Mouse (Mus musculus) midbrain, embryonic 12.5 days (tissue): ENCODE measurements around the gene Vps16. TPM values are rescaled to one million over a fixed set of nuclear protein-coding genes. Genes with fewer than 3 reads are reported as not detected.
A peak's percentile ranks its signal among the peaks of the same experiment; 100 is the strongest.

Experiments
- ATAC-seq: fragments of 200-750 bp; cut with Nextera tagmentation; 2 replicates; pipeline ENCODE4 v1.8.0; 2017; ENCODE audit warnings: low read depth, moderate TSS enrichment, moderate library complexity; ENCODE audit not compliant: low FRiP score
- H3K27ac ChIP-seq: fragments of 300-500 bp; sonication (generic); replicated peaks from 2 replicates; pipeline ENCODE4 v1.5.1; 2016; ENCODE audit warnings: mild to moderate bottlenecking
- H3K27me3 ChIP-seq: fragments of 300-500 bp; sonication (generic); 2 replicates; pipeline ENCODE4 v1.6.1; 2016; ENCODE audit warnings: mild to moderate bottlenecking
- H3K36me3 ChIP-seq: fragments of 300-500 bp; sonication (generic); 2 replicates; pipeline ENCODE4 v1.6.1; 2016
- H3K4me1 ChIP-seq: fragments of 300-500 bp; sonication (generic); 2 replicates; pipeline ENCODE4 v1.6.1; 2016
- H3K4me2 ChIP-seq: fragments of 300-500 bp; sonication (generic); replicated peaks from 2 replicates; pipeline ENCODE4 v1.6.1; 2016; ENCODE audit warnings: mild to moderate bottlenecking, moderate library complexity
- H3K4me3 ChIP-seq: fragments of 300-500 bp; sonication (generic); 2 replicates; pipeline ENCODE4 v1.5.1; 2016; ENCODE audit warnings: mild to moderate bottlenecking
- H3K9ac ChIP-seq: fragments of 300-500 bp; sonication (generic); replicated peaks from 2 replicates; pipeline ENCODE4 v1.6.1; 2016; ENCODE audit warnings: mild to moderate bottlenecking, moderate library complexity
- H3K9me3 ChIP-seq: fragments of 300-500 bp; sonication (generic); 2 replicates; pipeline ENCODE4 v1.6.1; 2016; ENCODE audit warnings: mild to moderate bottlenecking
- WGBS: fragments of 180-500 bp; shearing (Covaris S2); methylation state at CpG from one replicate; pipeline ENCODE4 v1.1.7; 2016; 5-methylcytosine and 5-hydroxymethylcytosine counted together
- polyA plus RNA-seq: library from polyadenylated mRNA; unstranded; fragments of >200 nt; fragmentation: Nextera tagmentation; extraction: Ambion mirVana; gene quantifications from 2 replicates; pipeline ENCODE4 v1.2.1, GENCODE M21; 2016

Gene Vps16
- 113 and 115 TPM in 2 replicates for polyA plus RNA-seq

DNA sequence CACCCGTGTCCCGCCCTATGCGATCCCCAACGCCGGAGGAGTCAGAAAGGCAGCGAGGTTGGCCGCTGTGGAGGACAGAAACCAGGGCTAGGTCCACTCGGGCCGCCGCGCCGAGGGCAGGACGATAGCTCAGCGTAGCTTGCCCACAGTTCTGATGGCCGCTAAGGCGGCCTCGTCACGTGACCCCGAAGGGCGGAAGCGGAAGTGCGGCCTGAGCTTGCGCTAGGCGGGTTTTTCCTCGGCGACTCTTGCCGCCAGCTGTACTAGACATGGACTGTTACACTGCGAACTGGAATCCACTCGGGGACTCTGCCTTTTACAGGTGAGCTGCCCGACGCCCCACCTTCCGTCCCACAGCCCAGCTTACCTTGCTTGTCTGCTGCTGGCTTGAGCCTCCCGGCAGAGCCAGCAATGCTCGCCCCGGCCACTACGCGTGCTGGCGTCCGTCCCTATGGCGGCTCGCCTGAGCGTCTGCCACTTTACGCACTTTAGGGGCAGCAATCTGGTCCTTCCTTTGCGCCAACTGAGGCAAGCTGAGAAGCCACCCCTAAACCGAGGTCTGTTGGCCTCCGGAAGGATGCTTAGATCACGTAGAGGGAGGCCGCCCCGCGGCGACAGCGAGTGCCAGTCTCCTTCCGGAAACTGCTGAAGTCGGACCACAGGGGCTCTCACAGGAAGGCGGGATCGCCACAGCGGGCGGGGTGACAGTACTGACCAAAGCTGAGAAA, at the start of gene Vps16, which contains the start of gene Pced1a:
Gene Vps16 (plus strand): TSS at position 214 of the 728 bp plus-strand sequence.
Gene Pced1a (minus strand): TSS at position 576 of the 728 bp plus-strand sequence.
- ATAC-seq = peak; percentile 95
- H3K9ac ChIP-seq = peak within 1 kb of the TSS; percentile 81
- H3K27ac ChIP-seq = peak within 1 kb of the TSS; percentile 91
- peak within 1 kb of the TSS; percentile 84 for H3K4me3 ChIP-seq
- peaks cover 17% of the 10 kb centered on the region for H3K4me1 ChIP-seq
- no peaks in the 10 kb centered on the region for H3K9me3 ChIP-seq
- H3K4me2 ChIP-seq = peak within 1 kb of the TSS; percentile 84
- no peaks in the 10 kb centered on the region for H3K36me3 ChIP-seq
- under 1% methylated on average over 58 of the region's 58 CpGs for WGBS
- peaks cover 6% of the 10 kb centered on the region; the same call in 1 of the 2 replicates for H3K27me3 ChIP-seq

DNA sequence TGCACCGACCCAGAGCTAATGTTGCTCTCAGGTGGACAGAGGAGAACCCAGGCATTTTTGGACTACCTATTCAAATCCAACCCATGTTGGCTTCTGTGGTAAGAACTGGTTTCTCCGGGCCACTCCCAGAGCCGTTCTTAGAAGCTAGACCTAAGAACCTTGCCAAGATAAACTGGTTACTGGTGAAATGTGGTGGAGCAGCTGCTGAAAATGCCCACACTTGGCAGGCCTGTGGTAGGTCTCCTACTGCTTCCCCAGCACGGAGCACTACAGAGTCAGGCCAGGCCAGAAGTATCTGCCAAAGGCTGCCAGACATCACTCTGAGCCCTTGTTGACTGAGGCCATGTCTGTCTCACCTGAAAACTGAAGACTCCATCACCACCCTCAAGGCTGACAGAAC, 49.2 kb upstream of the Vps16 start:
- WGBS = 85% methylated on average over 4 of the region's 4 CpGs
- H3K9me3 ChIP-seq = no peaks in the 10 kb centered on the region
- no peak overlapping the region for H3K27ac ChIP-seq
- no peak for ATAC-seq
- H3K9ac ChIP-seq = no peak overlapping the region
- no peaks in the 10 kb centered on the region for H3K27me3 ChIP-seq
- no peak overlapping the region for H3K4me2 ChIP-seq
- H3K4me3 ChIP-seq = no peak overlapping the region
- H3K4me1 ChIP-seq = peaks cover 3% of the 10 kb centered on the region; the same call in 1 of the 2 replicates
- no peaks in the 10 kb centered on the region for H3K36me3 ChIP-seq

DNA sequence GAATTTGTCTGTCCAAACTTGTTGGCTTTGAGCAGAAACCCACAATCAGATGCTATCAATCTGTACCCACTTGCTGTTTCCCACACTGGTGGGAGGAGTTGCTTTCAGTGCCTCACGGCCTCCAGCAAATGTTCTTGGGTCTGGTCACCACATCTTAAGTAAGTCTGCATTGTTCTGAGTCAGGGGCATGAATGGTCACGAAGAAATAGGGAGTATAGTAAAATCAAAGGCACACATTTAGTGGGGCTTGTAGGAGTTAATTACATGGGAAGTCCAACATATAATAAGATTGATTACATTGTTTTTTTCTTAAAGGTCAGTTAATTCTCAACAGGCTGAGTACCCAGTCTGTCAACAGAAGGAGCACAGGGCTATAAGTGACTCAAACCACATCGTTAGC, 40.9 kb upstream of the Vps16 start:
- Histone ChIP-seq H3K4me3 (no peak overlapping the region), H3K36me3 (no peaks in the 10 kb centered on the region), H3K9ac (no peak overlapping the region), H3K4me2 (no peak overlapping the region), H3K9me3 (no peaks in the 10 kb centered on the region), H3K27ac (no peak overlapping the region), H3K4me1 (no peaks in the 10 kb centered on the region), H3K27me3 (no peaks in the 10 kb centered on the region)
- WGBS = 52% methylated on average over 3 of the region's 3 CpGs
- no peak for ATAC-seq

DNA sequence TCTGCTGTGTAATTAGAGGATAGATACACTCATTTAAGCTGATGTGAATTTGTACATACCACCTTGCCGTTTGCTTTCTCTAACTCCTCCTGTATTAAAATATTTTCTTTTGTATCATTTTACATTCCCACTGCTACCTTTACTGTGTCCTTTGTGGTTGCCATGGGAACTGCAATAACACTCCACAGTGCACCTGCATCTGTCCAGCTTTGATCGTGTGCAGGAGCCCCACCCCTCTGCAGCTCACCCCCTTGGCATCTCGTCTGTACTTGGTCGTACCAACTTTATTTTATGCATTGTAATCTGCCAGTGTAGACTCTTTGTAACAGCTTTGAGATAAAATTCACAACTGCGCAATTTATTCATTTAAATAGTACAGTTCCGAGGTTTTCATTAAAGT, 40.2 kb upstream of the Vps16 start:
- Histone ChIP-seq H3K27me3 (no peaks in the 10 kb centered on the region), H3K4me1 (no peaks in the 10 kb centered on the region), H3K9ac (no peak overlapping the region), H3K27ac (no peak overlapping the region), H3K36me3 (no peaks in the 10 kb centered on the region), H3K4me3 (no peak overlapping the region), H3K4me2 (no peak overlapping the region), H3K9me3 (no peaks in the 10 kb centered on the region)
- no peak for ATAC-seq
- 81% methylated on average over 6 of the region's 6 CpGs for WGBS

DNA sequence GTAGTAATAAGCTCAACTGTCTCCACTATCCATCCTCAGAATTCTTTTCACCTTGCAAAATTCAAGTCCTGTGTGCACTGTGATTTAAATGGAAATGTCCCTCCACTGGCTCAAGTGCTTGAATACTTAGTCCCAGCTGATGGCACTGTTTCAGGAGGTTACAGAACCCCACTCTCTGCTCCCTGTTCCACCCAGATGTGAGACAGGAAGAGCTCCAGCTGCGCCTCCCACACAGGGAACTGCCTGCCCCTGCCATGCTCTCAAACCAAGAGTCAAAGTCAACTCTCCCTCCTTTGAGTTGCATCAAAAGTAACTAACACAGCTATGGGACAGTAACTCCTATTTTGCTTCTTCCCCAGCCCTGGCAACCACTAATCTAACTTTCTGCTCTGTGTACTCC, 37.9 kb upstream of the Vps16 start:
- Histone ChIP-seq H3K27ac (no peak overlapping the region), H3K36me3 (no peaks in the 10 kb centered on the region), H3K4me2 (no peak overlapping the region), H3K9ac (no peak overlapping the region), H3K4me1 (no peaks in the 10 kb centered on the region), H3K4me3 (no peak overlapping the region), H3K27me3 (no peaks in the 10 kb centered on the region), H3K9me3 (no peaks in the 10 kb centered on the region)
- ATAC-seq = no peak
- 89% methylated on average over 1 of the region's 1 CpGs for WGBS

DNA sequence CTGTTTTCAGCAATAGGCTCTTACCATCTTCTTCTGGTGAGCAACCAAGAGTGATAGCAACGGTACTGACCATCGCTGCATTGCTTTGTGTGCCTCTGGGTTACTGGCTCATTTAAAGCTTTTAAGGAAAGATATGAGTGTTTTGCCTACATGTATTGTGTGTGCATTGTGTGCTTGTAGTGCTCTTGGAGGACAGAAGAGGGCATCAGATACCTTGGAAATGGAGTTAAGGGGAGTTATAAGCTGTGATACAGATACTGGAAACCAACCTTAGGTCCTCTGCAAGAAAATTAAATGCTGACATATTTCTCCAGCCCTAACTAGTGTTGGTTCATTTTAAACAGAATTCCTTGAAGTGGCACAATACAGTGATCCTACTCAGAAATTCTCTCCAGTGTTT, 35.3 kb upstream of the Vps16 start:
- no peaks in the 10 kb centered on the region for H3K9me3 ChIP-seq
- H3K9ac ChIP-seq = no peak overlapping the region
- peaks cover 7% of the 10 kb centered on the region; the same call in 1 of the 2 replicates for H3K36me3 ChIP-seq
- no peaks in the 10 kb centered on the region for H3K27me3 ChIP-seq
- no peaks in the 10 kb centered on the region for H3K4me1 ChIP-seq
- H3K4me3 ChIP-seq = no peak overlapping the region
- H3K4me2 ChIP-seq = no peak overlapping the region
- no peak for ATAC-seq
- 84% methylated on average over 2 of the region's 2 CpGs for WGBS
- H3K27ac ChIP-seq = no peak overlapping the region

DNA sequence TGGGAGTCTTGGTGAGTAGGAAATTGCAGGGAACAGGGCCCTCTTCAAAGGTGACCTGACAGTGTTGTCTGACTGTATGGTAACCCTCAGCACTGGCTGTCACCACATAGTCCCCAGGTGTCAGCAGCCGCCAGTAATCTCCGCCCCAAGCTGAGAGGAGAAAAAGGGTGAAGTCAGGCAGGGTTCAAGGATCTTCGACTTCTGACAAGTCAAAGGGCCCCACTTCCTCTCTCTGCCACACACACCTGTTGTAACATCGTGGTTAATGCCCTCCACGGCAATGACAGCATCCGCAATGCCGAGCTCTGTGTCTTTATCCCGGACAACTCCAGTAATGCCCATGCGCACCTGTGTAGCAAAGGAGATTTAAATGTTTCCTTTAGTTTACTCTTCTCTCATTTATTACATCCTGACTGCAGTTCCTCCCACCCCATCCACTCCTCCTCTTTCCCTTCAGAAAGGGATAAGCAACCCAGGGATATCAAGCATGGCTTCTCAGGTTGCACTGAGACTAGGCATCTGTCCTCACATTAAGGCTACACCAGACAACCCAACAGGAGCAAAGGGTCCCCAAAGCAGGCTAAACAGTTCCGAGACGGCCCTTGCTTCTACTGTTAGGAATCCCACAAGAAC, 33.0 kb upstream of the Vps16 start:
- H3K9ac ChIP-seq = no peak overlapping the region
- peaks cover 8% of the 10 kb centered on the region; the same call in 1 of the 2 replicates for H3K36me3 ChIP-seq
- no peak overlapping the region for H3K27ac ChIP-seq
- H3K9me3 ChIP-seq = no peaks in the 10 kb centered on the region
- 84% methylated on average over 11 of the region's 11 CpGs for WGBS
- no peak for ATAC-seq
- H3K27me3 ChIP-seq = peaks cover 2% of the 10 kb centered on the region; the same call in 1 of the 2 replicates
- no peak overlapping the region for H3K4me3 ChIP-seq
- no peaks in the 10 kb centered on the region for H3K4me1 ChIP-seq
- H3K4me2 ChIP-seq = no peak overlapping the region

DNA sequence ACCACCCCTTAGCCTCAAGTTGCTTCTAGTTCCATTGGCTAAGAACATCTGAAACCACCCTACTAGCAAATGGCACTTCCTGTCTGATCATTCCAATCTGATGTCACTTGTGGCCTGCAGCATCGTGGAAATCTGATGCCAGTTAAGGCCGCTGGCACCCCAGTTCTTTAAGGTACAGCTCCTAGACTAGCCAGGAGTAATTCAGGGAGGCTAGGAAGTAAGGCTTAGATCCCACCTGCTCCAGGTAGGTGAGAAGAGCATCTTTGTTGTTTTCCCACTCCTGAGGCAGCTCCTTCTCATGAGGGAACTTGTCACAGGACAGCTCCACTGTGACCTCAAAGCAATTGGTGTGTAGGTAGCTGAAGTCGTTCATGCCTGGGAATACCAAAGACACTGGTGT, 31.3 kb upstream of the Vps16 start:
- peaks cover 12% of the 10 kb centered on the region for H3K27me3 ChIP-seq
- no peak overlapping the region for H3K4me3 ChIP-seq
- peaks cover 13% of the 10 kb centered on the region for H3K4me1 ChIP-seq
- H3K27ac ChIP-seq = no peak overlapping the region
- no peak overlapping the region for H3K4me2 ChIP-seq
- H3K9me3 ChIP-seq = no peaks in the 10 kb centered on the region
- ATAC-seq = no peak
- WGBS = 89% methylated on average over 3 of the region's 3 CpGs
- H3K9ac ChIP-seq = no peak overlapping the region
- H3K36me3 ChIP-seq = peaks cover 8% of the 10 kb centered on the region; the same call in 1 of the 2 replicates

DNA sequence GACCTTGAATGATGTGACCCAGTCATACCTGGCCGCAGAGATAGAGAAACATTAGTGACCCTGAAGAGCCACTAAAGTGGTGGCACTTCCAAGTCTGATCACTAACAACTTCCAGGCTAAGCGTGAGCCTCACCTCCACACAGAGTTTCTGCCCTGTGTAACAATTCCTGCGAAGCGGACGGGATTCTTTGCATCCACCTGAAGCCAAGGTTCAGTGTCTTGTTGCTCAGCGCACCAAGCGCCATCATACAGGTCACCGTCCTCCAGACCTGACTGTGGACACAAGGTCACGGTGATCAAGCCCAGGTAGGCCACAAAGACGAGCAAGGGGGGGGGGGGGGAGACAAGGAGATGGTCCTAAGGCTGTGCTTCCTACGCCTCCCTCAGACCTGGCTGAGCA, 28.4 kb upstream of the Vps16 start:
- Histone ChIP-seq H3K27me3 (peaks cover 28% of the 10 kb centered on the region), H3K4me3 (no peak overlapping the region), H3K4me2 (no peak overlapping the region), H3K9ac (no peak overlapping the region), H3K4me1 (peaks cover 17% of the 10 kb centered on the region), H3K36me3 (peaks cover 8% of the 10 kb centered on the region; the same call in 1 of the 2 replicates), H3K9me3 (no peaks in the 10 kb centered on the region), H3K27ac (no peak overlapping the region)
- WGBS = 93% methylated on average over 11 of the region's 11 CpGs
- no peak for ATAC-seq

DNA sequence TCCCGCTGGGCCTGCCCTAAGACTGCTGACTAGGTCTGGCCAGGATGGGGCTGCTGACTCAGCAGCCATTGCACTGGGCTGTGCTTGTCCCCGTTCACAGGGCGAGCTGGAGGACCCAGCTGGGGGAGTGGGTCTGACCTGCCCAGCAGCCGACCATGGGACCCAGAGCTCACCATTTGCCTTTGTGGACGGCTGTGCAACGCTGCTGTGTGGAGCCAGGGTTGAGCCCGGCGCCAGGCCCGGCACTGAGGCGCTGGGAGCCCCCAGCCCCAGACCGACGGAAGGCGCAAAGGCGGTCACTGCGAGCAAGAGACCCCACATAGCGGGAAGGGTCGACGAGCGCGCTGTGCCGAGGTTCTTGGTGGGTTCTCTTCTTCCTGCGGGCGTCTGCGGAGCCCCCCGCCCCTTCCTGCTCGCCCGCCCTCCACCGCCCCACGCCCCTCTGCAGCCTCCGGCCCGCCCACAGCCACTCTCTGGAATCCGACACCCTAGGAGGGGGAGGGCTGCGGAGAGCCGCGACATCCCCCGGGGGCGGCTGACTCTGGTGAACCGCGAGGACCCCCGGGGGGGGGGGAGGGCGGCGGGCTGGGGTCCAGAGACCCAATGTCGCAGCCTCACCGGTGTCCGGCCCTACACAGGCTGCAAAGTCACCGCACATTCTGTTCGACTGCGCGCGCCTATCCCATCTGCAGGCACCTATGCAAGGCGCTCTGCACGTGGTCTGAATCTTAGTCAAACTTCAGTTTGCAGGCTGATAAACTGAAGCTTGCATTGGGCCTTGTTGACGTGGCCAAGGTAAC, 26.8 kb upstream of the Vps16 start, which contains the start of gene Cpxm1:
Gene Cpxm1 (minus strand): TSS at position 389 of the 800 bp plus-strand sequence.
- Histone ChIP-seq H3K36me3 (peaks cover 8% of the 10 kb centered on the region; the same call in 1 of the 2 replicates), H3K4me3 (peak within 1 kb of the TSS; percentile 59), H3K9ac (peak within 1 kb of the TSS; percentile 73), H3K9me3 (no peaks in the 10 kb centered on the region), H3K27ac (no peak within 1 kb of the TSS), H3K4me2 (peak within 1 kb of the TSS; percentile 99), H3K4me1 (peaks cover 23% of the 10 kb centered on the region), H3K27me3 (peaks cover 28% of the 10 kb centered on the region)
- WGBS = under 1% methylated on average over 42 of the region's 53 CpGs
- peak; percentile 86 for ATAC-seq

DNA sequence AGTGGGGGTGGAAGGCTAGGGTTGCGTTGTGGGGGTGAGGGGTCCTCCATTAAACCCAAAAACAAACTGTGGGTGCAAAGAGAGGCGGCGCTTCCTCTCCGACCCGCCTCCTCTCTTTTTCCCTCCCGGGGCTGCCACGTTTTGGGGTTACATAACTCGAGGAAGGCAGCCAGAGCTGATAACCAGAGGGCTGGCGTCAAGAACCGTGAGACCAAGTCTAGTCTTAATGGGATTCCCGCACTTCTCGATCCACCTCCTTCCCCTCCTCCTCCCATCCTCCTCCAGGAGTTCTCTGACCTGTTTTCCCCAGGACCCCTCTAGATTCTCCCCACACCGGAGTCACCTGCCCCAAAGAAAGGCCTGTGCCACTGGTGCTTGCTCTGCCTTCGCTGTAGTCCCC, 26.0 kb upstream of the Vps16 start:
- Histone ChIP-seq H3K4me3 (peak overlapping the region; percentile 59), H3K4me1 (peaks cover 23% of the 10 kb centered on the region), H3K27me3 (peaks cover 31% of the 10 kb centered on the region), H3K9ac (no peak overlapping the region), H3K4me2 (peak overlapping the region; percentile 99), H3K36me3 (peaks cover 8% of the 10 kb centered on the region; the same call in 1 of the 2 replicates), H3K9me3 (no peaks in the 10 kb centered on the region), H3K27ac (no peak overlapping the region)
- WGBS = 10% methylated on average over 14 of the region's 14 CpGs
- ATAC-seq = no peak
